Mouse (Mus musculus): Measurements from ENCODE around the gene 6430628N08Rik. TPM values are rescaled to one million over a fixed set of nuclear protein-coding genes. Genes with fewer than 3 reads are reported as not detected.
A peak's percentile ranks its signal among the peaks of the same experiment; 100 is the strongest.

The 6430628N08Rik gene
- polyA plus RNA-seq, 1 experiment = not detected

DNA sequence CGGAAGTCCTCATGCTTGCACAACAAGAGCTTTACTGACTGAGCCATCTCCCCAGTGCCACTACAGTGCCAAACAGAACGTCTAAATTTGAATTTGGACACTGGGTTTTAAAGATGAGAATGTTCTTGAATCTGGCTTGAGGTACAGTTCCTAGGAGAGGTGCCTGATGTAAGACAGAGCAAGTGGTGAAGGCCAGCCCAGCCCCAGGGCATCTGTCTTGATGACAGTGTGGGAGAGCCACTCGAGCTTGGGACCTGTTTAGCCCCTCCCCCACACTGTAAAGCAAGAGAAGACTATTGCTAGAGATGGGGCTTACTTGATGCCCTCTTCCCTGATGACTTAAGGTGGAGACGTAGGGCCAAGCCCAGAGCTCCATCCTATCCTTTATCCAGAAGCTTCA lies 8.3 kb upstream of the 6430628N08Rik start:
- TF ChIP-seq POLR2A (IDR thresholded peaks at IDR 0.05; ENCODE audit: extremely low read depth, insufficient read depth, low read length) (no peak), CTCF (IDR thresholded peaks at IDR 0.05; ENCODE audit: extremely low read depth, insufficient read depth, low read length) (no peak)
- H3K4me3 ChIP-seq (ENCODE audit: insufficient read depth, low read length) = no peak overlapping the region
- H3K27ac ChIP-seq (ENCODE audit: insufficient read depth, low read length) = no peak overlapping the region
- peaks cover 4% of the 10 kb centered on the region; the same call in 1 of the 2 replicates for H3K4me1 ChIP-seq (ENCODE audit: control insufficient read depth, insufficient read depth, low read length)

DNA sequence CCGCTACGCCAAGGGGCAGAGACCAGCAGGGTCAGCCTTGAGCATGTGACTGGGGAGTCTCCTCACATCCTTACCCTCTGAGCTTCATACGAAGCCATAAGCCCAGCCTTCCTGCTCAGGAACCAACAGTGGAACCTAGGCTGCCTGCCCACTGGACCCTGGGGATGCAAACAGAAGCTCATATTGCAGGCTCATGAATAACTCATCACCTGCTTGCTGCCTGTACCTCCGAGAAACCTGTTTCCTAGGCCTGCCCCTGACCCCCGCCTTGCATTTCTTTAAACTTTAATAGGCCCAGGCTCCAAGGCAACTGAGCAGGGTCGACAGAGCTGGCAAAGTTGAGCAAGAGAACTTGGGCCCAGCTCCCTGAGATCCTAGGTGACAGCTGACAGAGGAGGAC lies 6.4 kb upstream of the 6430628N08Rik start, which contains the start of gene Kncn:
Kncn (plus strand) TSS at position 379 of the 400 bp plus-strand sequence.
- H3K4me1 ChIP-seq (ENCODE audit: control insufficient read depth, insufficient read depth, low read length) = peaks cover 4% of the 10 kb centered on the region; the same call in 1 of the 2 replicates
- TF ChIP-seq POLR2A (IDR thresholded peaks at IDR 0.05; ENCODE audit: extremely low read depth, insufficient read depth, low read length) (no peak), CTCF (IDR thresholded peaks at IDR 0.05; ENCODE audit: extremely low read depth, insufficient read depth, low read length) (no peak)
- H3K4me3 ChIP-seq (ENCODE audit: insufficient read depth, low read length) = no peak within 1 kb of the TSS
- no peak within 1 kb of the TSS for H3K27ac ChIP-seq (ENCODE audit: insufficient read depth, low read length)

GRCm38 (mm10) chr4:115885846-115886245 lies 4.6 kb upstream of the 6430628N08Rik start:
- peaks cover 4% of the 10 kb centered on the region; the same call in 1 of the 2 replicates for H3K4me1 ChIP-seq (ENCODE audit: control insufficient read depth, insufficient read depth, low read length)
- no peak overlapping the region for H3K27ac ChIP-seq (ENCODE audit: insufficient read depth, low read length)
- TF ChIP-seq POLR2A (IDR thresholded peaks at IDR 0.05; ENCODE audit: extremely low read depth, insufficient read depth, low read length) (no peak), CTCF (IDR thresholded peaks at IDR 0.05; ENCODE audit: extremely low read depth, insufficient read depth, low read length) (no peak)
- H3K4me3 ChIP-seq (ENCODE audit: insufficient read depth, low read length) = no peak overlapping the region

GRCm38 (mm10) chr4:115886875-115887274 lies 3.6 kb upstream of the 6430628N08Rik start:
- TF ChIP-seq POLR2A (IDR thresholded peaks at IDR 0.05; ENCODE audit: extremely low read depth, insufficient read depth, low read length) (no peak), CTCF (IDR thresholded peaks at IDR 0.05; ENCODE audit: extremely low read depth, insufficient read depth, low read length) (no peak)
- Histone ChIP-seq H3K4me1 (ENCODE audit: control insufficient read depth, insufficient read depth, low read length) (peaks cover 2% of the 10 kb centered on the region; the same call in 1 of the 2 replicates), H3K4me3 (ENCODE audit: insufficient read depth, low read length) (no peak overlapping the region), H3K27ac (ENCODE audit: insufficient read depth, low read length) (no peak overlapping the region)

DNA sequence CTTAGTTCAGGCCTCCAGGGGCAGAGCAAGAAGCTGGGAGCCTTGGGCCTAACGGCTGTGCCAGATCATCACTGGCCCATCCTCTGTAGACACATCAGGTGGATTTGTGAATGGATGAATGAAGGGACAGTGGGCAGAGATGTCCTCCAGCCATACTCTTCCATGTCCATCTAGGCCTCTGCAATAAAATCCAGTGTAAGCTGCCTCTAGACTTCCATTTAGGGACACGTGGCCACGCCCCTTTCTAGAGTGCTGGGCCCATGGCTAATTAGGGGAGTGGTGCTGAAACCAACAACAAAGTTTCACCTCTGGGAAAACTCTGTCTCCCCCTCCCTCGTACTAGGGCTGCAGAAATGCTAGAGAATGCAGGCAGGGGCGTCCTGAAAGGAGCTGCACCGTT lies 399 bp upstream of the 6430628N08Rik start:
- Histone ChIP-seq H3K4me3 (ENCODE audit: insufficient read depth, low read length) (no peak overlapping the region), H3K4me1 (ENCODE audit: control insufficient read depth, insufficient read depth, low read length) (peaks cover 2% of the 10 kb centered on the region; the same call in 1 of the 2 replicates), H3K27ac (ENCODE audit: insufficient read depth, low read length) (no peak overlapping the region)
- TF ChIP-seq POLR2A (IDR thresholded peaks at IDR 0.05; ENCODE audit: extremely low read depth, insufficient read depth, low read length) (no peak), CTCF (IDR thresholded peaks at IDR 0.05; ENCODE audit: extremely low read depth, insufficient read depth, low read length) (no peak)

- no peak for TF ChIP-seq POLR2A (IDR thresholded peaks at IDR 0.05; ENCODE audit: extremely low read depth, insufficient read depth, low read length)
- TF ChIP-seq CTCF (IDR thresholded peaks at IDR 0.05; ENCODE audit: extremely low read depth, insufficient read depth, low read length) = no peak
- Histone ChIP-seq H3K27ac (ENCODE audit: insufficient read depth, low read length) (no peak overlapping the region), H3K4me3 (ENCODE audit: insufficient read depth, low read length) (no peak overlapping the region), H3K4me1 (ENCODE audit: control insufficient read depth, insufficient read depth, low read length) (no peaks in the 10 kb centered on the region)
Observed at GRCm38 (mm10) chr4:115894281-115894680, 3.8 kb downstream of the 6430628N08Rik start.

- no peaks in the 10 kb centered on the region for H3K4me1 ChIP-seq (ENCODE audit: control insufficient read depth, insufficient read depth, low read length)
- TF ChIP-seq POLR2A (IDR thresholded peaks at IDR 0.05; ENCODE audit: extremely low read depth, insufficient read depth, low read length) (no peak), CTCF (IDR thresholded peaks at IDR 0.05; ENCODE audit: extremely low read depth, insufficient read depth, low read length) (no peak)
- H3K4me3 ChIP-seq (ENCODE audit: insufficient read depth, low read length) = no peak overlapping the region
- H3K27ac ChIP-seq (ENCODE audit: insufficient read depth, low read length) = no peak overlapping the region
Observed at GRCm38 (mm10) chr4:115897901-115898631, 7.6 kb downstream of the 6430628N08Rik start.

GRCm38 (mm10) chr4:115902816-115903215 lies 12.4 kb downstream of the 6430628N08Rik start:
- peak; percentile 86 for TF ChIP-seq CTCF (IDR thresholded peaks at IDR 0.05; ENCODE audit: extremely low read depth, insufficient read depth, low read length)
- no peak for TF ChIP-seq POLR2A (IDR thresholded peaks at IDR 0.05; ENCODE audit: extremely low read depth, insufficient read depth, low read length)
- Histone ChIP-seq H3K4me3 (ENCODE audit: insufficient read depth, low read length) (no peak overlapping the region), H3K4me1 (ENCODE audit: control insufficient read depth, insufficient read depth, low read length) (no peaks in the 10 kb centered on the region), H3K27ac (ENCODE audit: insufficient read depth, low read length) (no peak overlapping the region)

GRCm38 (mm10) chr4:115904375-115904774 lies 13.9 kb downstream of the 6430628N08Rik start:
- H3K4me1 ChIP-seq (ENCODE audit: control insufficient read depth, insufficient read depth, low read length) = no peaks in the 10 kb centered on the region
- H3K4me3 ChIP-seq (ENCODE audit: insufficient read depth, low read length) = no peak overlapping the region
- TF ChIP-seq CTCF (IDR thresholded peaks at IDR 0.05; ENCODE audit: extremely low read depth, insufficient read depth, low read length) = no peak
- no peak for TF ChIP-seq POLR2A (IDR thresholded peaks at IDR 0.05; ENCODE audit: extremely low read depth, insufficient read depth, low read length)
- H3K27ac ChIP-seq (ENCODE audit: insufficient read depth, low read length) = no peak overlapping the region

DNA sequence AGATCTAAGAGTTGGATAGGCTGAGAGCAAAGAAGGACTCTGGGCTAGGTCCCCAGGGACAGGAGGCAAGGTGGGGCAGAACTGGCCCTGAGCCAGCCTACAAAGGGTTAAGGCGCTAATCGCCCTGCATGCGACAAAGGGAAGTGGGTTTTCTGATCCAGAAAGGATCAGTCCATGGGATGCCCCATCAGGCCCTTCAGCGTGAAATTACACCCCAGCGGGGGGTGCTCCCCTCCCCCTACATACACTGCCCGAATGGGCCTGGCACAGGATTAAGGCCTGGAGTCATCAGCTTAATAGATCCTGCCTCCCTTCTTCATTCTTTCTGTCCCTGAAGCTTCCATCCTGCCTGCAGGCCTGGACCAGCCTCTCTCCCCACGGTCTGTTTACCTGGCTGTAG lies 15.2 kb downstream of the 6430628N08Rik start:
- no peaks in the 10 kb centered on the region for H3K4me1 ChIP-seq (ENCODE audit: control insufficient read depth, insufficient read depth, low read length)
- H3K4me3 ChIP-seq (ENCODE audit: insufficient read depth, low read length) = no peak overlapping the region
- no peak overlapping the region for H3K27ac ChIP-seq (ENCODE audit: insufficient read depth, low read length)
- TF ChIP-seq POLR2A (IDR thresholded peaks at IDR 0.05; ENCODE audit: extremely low read depth, insufficient read depth, low read length) (no peak), CTCF (IDR thresholded peaks at IDR 0.05; ENCODE audit: extremely low read depth, insufficient read depth, low read length) (no peak)

Data from cortical plate, adult 2 months (tissue).